Mouse (Mus musculus) mouse embryonic stem cell (cell line): ENCODE data around the gene Zfp493.
"Not testable (repeated sequence)": the region's sequence is repeated elsewhere in the genome, so short reads cannot be mapped to it uniquely, and the experiment has no call there.

ENCODE experiments used
- in situ Hi-C, 2 experiments: fragments of 300-500 bp; cut with MboI; formaldehyde crosslinking; loops; 1 replicate in 1 of 2; 3 replicates in 1 of 2; pipeline ENCODE4 v1.14.3; 2019 to 2020; ENCODE audit warnings: low sequenced_read_pairs in 2 of 2, low pct_unique_long_range_greater_than_20kb in 1 of 2, mixed read lengths in 1 of 2; ENCODE audit not compliant: unreplicated experiment in 1 of 2

The Zfp493 gene

DNA sequence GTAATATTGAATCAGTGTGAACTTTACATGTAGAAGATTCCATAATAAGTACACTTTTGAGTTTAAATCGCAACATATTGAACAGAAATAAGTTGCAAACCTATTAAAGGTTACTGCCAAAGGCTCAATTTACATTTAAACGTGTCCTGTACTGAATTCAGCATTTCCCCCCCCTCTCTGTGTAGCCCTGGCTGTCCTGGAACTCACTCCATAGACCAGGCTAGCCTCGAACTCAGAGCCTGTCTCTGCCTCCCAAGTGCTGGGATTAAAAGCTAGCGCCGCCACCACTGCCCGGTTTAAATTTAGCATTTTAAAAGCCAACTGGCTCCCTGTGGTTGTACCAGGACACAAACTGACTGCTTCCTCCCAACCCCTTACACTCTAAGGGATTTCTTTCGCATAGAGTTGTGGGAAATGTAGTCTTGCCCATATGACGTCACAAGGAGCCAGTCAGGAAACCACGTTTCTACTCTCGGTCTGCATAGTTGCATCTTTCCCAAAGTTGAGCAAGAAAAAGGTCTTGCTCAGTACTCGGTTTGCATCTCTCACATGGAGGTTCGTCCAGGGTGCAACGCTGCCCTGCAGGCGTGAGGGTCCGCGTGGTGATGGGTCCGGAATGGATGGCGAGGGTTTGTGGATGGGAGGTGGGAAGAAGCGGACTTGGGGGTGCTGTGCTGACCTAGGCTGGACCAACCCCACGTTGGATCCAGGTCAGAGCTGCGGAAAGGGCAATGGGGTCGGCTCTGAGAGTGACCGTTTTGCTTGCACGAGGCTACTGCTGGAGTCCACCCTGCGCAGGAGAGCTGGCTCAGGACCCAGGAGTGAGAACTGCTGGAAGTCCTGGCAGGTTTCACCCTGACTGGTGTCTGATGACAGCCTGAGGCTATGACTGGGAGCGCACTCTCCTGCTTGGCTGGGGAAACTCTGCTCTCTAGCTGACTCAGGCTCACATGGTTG lies at the start of gene Zfp493:
Gene Zfp493 (plus strand): TSS at position 429 of the 957 bp plus-strand sequence.
- in situ Hi-C loops: loop anchor here in 1 of 2 experiments (10.0 kb wide), 1 partner anchor 45 kb away; no protein-coding TSS in a partner anchor

DNA sequence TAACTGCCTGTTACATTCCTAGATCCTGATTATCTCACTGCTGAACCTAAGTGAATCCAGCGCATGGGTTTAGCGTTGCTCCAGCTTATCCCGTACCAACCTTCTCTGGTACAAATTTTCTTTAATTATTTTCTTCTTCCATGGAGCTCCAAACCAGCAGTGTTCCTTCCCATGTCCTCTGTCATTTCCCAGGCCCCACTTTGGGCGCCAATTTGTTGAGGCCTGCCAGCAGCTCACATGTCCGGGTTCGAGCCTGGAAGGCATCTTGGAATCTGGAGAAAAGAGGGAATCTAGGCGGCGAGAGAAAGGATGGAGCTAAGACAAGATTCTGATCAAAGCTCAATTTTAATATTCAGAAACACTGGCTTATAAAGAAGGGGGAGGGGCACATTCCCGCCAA lies 45.1 kb upstream of the Zfp493 start:
- in situ Hi-C loops: loop anchor here in 1 of 2 experiments (10.0 kb wide), 1 partner anchor 50 kb away; no protein-coding TSS in a partner anchor

- in situ Hi-C loops: no loop called here
Measured at GRCm38 (mm10) chr13:67742941-67743340, 36.6 kb upstream of the Zfp493 start.

- in situ Hi-C loops: no loop called here
Measured at GRCm38 (mm10) chr13:67743896-67744295, 35.6 kb upstream of the Zfp493 start.

DNA sequence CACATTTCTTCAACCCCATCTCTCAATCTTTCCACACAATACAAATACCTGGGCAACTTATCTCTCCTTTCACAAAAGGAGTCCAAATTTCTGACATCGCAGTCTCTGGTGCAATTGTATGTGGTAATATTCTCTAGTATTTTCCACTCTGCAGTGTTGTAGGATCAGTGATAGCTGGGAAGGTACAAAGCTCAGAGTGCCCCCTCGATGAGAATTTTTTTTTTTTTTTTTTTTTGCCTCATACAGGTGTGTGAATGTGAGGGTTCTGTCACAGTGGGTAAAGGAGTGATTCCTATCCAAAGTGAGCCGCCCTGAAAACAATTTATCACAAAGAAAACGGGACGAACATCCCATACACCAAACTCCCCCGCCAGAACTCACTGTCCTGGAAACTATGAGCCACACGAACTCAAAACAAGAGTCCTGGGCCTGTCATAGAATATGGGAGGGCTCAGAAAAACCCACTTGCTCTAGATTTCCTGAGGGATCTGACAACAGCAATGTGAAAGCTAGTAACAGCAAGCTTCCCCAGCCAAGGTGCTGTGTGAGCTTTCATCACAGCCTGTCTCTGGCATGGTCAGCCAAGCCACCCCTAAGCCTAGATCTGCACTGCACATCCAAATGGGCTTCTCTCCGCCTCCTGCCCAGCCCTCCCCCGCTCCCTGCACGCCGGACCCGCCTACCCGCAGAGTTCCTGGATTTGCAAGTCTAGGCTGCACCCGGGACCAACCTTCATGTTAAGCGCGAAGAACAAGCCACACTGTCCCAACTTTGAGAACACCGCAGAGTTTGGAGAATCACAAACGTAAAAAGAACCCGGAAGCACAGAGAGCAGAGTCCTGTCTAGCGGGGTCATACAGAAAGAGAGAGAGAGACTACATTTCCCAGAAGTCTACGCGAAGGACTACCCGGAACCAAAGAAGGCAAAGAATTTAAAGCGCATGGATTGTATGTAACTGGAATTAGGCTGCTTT lies 24.9 kb upstream of the Zfp493 start, which contains the start of gene Zfp85:
Gene Zfp85 (minus strand): TSS at position 896 of the 974 bp plus-strand sequence.
- in situ Hi-C loops: no loop called here

DNA sequence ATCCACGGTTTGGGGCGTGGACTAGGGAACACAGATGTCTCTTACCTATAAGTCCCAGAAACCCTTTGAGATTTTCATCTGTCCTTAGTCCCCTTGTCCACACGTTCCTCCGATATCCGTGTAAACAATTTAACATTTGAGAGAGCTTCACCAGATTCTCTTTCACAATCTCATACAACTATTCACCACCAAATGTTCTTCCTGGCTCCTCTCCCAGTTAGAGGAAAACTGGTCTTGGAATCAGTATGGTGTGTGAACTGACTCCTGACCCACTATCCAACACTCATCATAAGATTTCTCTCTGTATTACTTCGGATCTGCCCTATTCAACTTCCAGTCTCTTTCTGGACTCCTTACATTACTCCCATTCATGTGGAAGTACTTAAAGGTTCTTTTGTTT lies 23.7 kb upstream of the Zfp493 start:
- in situ Hi-C loops: no loop called here

- in situ Hi-C loops: no loop called here
Measured at GRCm38 (mm10) chr13:67759966-67760365, 19.5 kb upstream of the Zfp493 start.

- in situ Hi-C loops: no loop called here
Measured at GRCm38 (mm10) chr13:67763031-67763768, 16.3 kb upstream of the Zfp493 start.

- in situ Hi-C loops: no loop called here
Measured at GRCm38 (mm10) chr13:67791921-67792455, 12.5 kb downstream of the Zfp493 start.

DNA sequence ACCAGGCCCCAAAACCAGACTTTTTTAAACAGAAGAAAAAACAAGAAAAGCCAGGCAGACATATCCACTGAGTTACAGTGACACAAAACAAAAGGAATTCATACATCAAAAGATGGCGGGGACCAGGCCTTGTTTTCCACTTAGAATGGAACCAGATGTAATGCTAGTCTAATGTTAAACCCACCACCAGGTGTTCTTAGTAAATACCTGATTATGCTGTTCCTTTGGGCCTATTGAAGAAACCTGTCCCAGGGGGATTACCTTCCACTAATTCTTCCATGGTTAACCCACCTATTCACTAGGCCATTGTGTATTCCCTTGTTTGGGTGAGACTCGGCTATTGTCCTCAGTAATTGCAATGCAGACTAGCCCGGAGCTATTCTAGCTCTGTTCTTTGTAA lies 19.1 kb downstream of the Zfp493 start:
- in situ Hi-C loops: no loop called here

- in situ Hi-C loops: not testable (repeated sequence)
Measured at GRCm38 (mm10) chr13:67799151-67799550, 19.7 kb downstream of the Zfp493 start.

- in situ Hi-C loops: no loop called here
Measured at GRCm38 (mm10) chr13:67811651-67812210, 32.2 kb downstream of the Zfp493 start.

GRCm38 (mm10) chr13:67812961-67813709 lies 33.6 kb downstream of the Zfp493 start:
- in situ Hi-C loops: no loop called here

DNA sequence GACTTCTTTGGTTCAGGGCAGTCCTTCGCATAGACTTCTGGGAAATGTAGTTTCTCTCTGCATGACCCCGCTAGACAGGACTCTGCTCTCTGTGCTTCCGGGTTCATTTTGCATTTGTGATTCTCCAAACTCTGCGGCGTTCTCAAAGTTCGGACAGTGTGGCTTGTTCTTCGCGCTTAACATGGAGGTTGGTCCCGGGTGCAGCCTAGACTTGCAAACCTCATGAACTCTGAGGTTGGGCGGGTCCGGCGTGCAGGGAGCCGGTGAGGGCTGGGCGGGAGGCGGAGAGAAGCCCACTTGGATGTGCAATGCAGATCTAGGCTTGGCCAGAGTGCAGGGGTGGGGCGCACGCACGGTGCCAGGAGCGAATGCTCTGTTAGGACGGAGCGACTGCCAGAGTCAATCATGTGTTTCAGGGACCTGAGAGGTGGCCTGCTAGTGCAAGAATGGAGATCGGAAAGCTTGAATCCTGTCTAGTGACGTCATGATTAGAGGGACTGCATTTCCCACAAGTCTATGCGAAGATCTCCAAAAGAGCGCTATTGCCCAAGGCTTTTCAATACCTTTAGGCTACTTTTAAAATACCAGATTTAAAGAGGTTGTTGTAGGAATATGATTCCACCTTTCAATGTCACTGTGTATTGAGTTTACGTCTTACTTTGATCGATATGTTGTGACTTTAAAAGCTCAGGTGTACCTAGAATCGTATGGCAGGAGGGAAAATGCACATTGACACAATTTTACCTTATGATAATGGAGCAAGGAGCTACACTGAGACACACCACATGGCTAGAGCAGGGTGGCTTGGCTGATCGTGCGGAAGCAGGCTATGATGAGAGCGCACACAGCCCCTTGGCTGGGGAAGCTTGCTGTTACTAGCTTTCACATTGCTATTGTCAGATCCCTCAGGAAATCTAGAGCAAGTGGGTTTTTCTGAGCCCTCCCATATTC lies 34.5 kb downstream of the Zfp493 start, which contains the start of gene Zfp273:
Gene Zfp273 (plus strand): TSS at position 31 of the 951 bp plus-strand sequence.
- in situ Hi-C loops: no loop called here

- in situ Hi-C loops: no loop called here
Measured at GRCm38 (mm10) chr13:67818636-67819035, 39.1 kb downstream of the Zfp493 start.

- in situ Hi-C loops: no loop called here
Measured at GRCm38 (mm10) chr13:67830911-67831336, 51.4 kb downstream of the Zfp493 start, which contains the start of gene Gm10037. Gene Gm10037 (plus strand): TSS chr13:67831106.
